Comparison of ENCODE assay signal across 15 mouse cellular contexts in genomic region chr9:99954720-99955119, GRCm38 (mm10).
DNase-seq lines count a peak whose midpoint lies in the region; ATAC-seq and TF ChIP-seq lines count a peak whose summit lies in the region.
"Had no signal": no experiment of that assay in that cellular context is flagged by ENCODE, and none has a peak within 500 bp of the region (broad histone marks: within the 10 kb centered on the region; RNA-seq: fewer than 3 reads in every experiment).

No protein-coding gene starts in this region.

- H3K9ac ChIP-seq in forebrain, postnatal 0 days = 0 out of 2 replicates have a peak overlapping the region, but pooled peaks have one; percentile 18
- H3K9ac ChIP-seq in midbrain, embryonic 13.5 days (replicated peaks) = no peak overlapping the region
- H3K9ac ChIP-seq: liver, embryonic 14.5 days had no signal

- no peak overlapping the region for H3K4me3 ChIP-seq in forebrain, postnatal 0 days (ENCODE audit: low read depth, low read length)
- H3K4me3 ChIP-seq in midbrain, embryonic 13.5 days (replicated peaks) = no peak overlapping the region
- H3K4me3 ChIP-seq: erythroblast, embryonic 14.5 days had no signal

- peak; percentile 69; the same call in 1 of the 2 replicates for ATAC-seq in forebrain, postnatal 0 days
- peak; percentile 66; the same call in 1 of the 2 replicates for ATAC-seq in midbrain, embryonic 13.5 days
- no peak for ATAC-seq in monocyte, adult 5-6 weeks (replicated peaks; ENCODE audit: insufficient number of reproducible peaks, low FRiP score, low TSS enrichment, poor library complexity, severe bottlenecking)
- ATAC-seq: activated CD4-positive, CD25-positive, alpha-beta regulatory T cell, adult 4 months had no signal

- intact Hi-C loops in left cerebral cortex, postnatal 14 days (cut with DNase I) = no loop called here

- no peak for TF ChIP-seq CTCF in forebrain, postnatal 0 days (IDR thresholded peaks at IDR 0.05; ENCODE audit: low read depth)

- H3K27ac ChIP-seq in forebrain, postnatal 0 days (ENCODE audit: low read depth, low read length) = no peak overlapping the region
- peak overlapping the region; percentile 62 for H3K27ac ChIP-seq in midbrain, embryonic 13.5 days
- H3K27ac ChIP-seq: liver, embryonic 14.5 days had no signal

- 8% methylated on average over 10 of the region's 10 CpGs for WGBS in forebrain, postnatal 0 days
- WGBS in midbrain, embryonic 13.5 days = 9% methylated on average over 10 of the region's 10 CpGs

- H3K36me3 ChIP-seq in forebrain, postnatal 0 days (ENCODE audit: insufficient read depth) = no peaks in the 10 kb centered on the region
- no peaks in the 10 kb centered on the region for H3K36me3 ChIP-seq in midbrain, embryonic 13.5 days

- no peaks in the 10 kb centered on the region; the same call in 1 of the 2 replicates for H3K4me1 ChIP-seq in forebrain, postnatal 0 days (ENCODE audit: insufficient read depth)
- H3K4me1 ChIP-seq in midbrain, embryonic 13.5 days (replicated peaks) = peaks cover 10% of the 10 kb centered on the region

- no peaks in the 10 kb centered on the region for H3K9me3 ChIP-seq in forebrain, postnatal 0 days (ENCODE audit: low read length)
- H3K9me3 ChIP-seq in midbrain, embryonic 13.5 days = 0 out of 2 replicates have a peak, but pooled peaks cover 3% of the 10 kb centered on the region

- peak overlapping the region; percentile 39 for H3K4me2 ChIP-seq in forebrain, postnatal 0 days (ENCODE audit: low read depth)
- peak overlapping the region; percentile 37 for H3K4me2 ChIP-seq in midbrain, embryonic 13.5 days (replicated peaks)

- peaks cover 6% of the 10 kb centered on the region; the same call in 1 of the 2 replicates for H3K27me3 ChIP-seq in forebrain, postnatal 0 days (ENCODE audit: insufficient read depth, low read length)
- peaks cover 25% of the 10 kb centered on the region for H3K27me3 ChIP-seq in midbrain, embryonic 13.5 days

- peak; percentile 5 for DNase-seq in right cerebral cortex, postnatal 25 days
- DNase-seq in right cerebral cortex, postnatal 36 days (ENCODE audit: low spot score in 2 of 2) = no peak
- DNase-seq in forebrain, postnatal 0 days = peak; percentile 48
- no peak for DNase-seq in natural killer cell, adult 2 months (ENCODE audit: low spot score in 2 of 2)
- DNase-seq in left cerebral cortex, postnatal 14 days (ENCODE audit: low spot score in 2 of 2) = no peak
- DNase-seq in yolk sac, embryonic 10.5 days (ENCODE audit: low spot score) = no peak
- DNase-seq: cerebellum, postnatal 10 days; gastrocnemius, postnatal 14 days; kidney, adult 18-20 months; thymus, adult 2 months had no signal

Comparison
In these comparisons a context has a peak if more than half of its experiments do, and no peak if none do; other contexts are left out.
1. DNase-seq: peak in right cerebral cortex, postnatal 25 days (single experiment) and forebrain, postnatal 0 days (single experiment); none in right cerebral cortex, postnatal 36 days (0 of 2), natural killer cell, adult 2 months (0 of 2), left cerebral cortex, postnatal 14 days (0 of 2) and yolk sac, embryonic 10.5 days (single experiment).